Mouse (Mus musculus) bone marrow macrophage, adult 2 months (primary cell): ENCODE data around the gene 1190005I06Rik.

Experiments used
- CTCF ChIP-seq: IDR thresholded peaks from 2 replicates; pipeline ENCODE4 v1.5.1; 2012; ENCODE audit warnings: low read depth, mild to moderate bottlenecking, low read length, moderate library complexity
- POLR2A ChIP-seq: IDR thresholded peaks from 2 replicates; pipeline ENCODE4 v1.6.1; 2012; ENCODE audit warnings: mild to moderate bottlenecking, low read depth, low read length, borderline replicate concordance

- TF ChIP-seq CTCF (no peak), POLR2A (no peak)
Measured at GRCm38 (mm10) chr8:120572534-120572933, 74.9 kb downstream of the 1190005I06Rik start.
